ENCODE assay signal across 22 mouse cellular contexts in genomic region chr10:43702895-43703294, GRCm38 (mm10).
DNase-seq lines count a peak whose midpoint lies in the region; ATAC-seq and TF ChIP-seq lines count a peak whose summit lies in the region.
"Had no signal": no experiment of that assay in that cellular context is flagged by ENCODE, and none has a peak within 500 bp of the region (broad histone marks: within the 10 kb centered on the region; RNA-seq: fewer than 3 reads in every experiment).

No protein-coding gene starts in this region.

- DNase-seq in spleen, adult 18-20 months: peak; percentile 50 to 56
- no peak for DNase-seq in spleen, adult 12 weeks (ENCODE audit: low spot score)
- DNase-seq in thymus, postnatal 4 days: peak; percentile 50
- DNase-seq in heart, adult 8-10 months (ENCODE audit: low spot score): no peak
- no peak for DNase-seq in kidney, postnatal 25 days
- DNase-seq in embryo, embryonic 10 days (ENCODE audit: low spot score): no peak
- DNase-seq: adrenal gland, postnatal 14 days; cerebellum, adult 9-11 months; gastrocnemius, postnatal 25 days; heart, postnatal 10 days; right cerebral cortex, postnatal 25 days had no signal

- 17% methylated on average over 5 of the region's 5 CpGs for WGBS in bone marrow, adult 2 months

- peaks cover 8% of the 10 kb centered on the region for H3K4me1 ChIP-seq in bone marrow, adult 2 months (ENCODE audit: control insufficient read depth, insufficient read depth, low read length)
- H3K4me1 ChIP-seq: forebrain, embryonic 12.5 days; hindbrain, embryonic 15.5 days; neural tube, embryonic 12.5 days had no signal

- peak; percentile 45 for ATAC-seq in monocyte, adult 5-6 weeks (replicated peaks; ENCODE audit: insufficient number of reproducible peaks, low FRiP score, low TSS enrichment, poor library complexity, severe bottlenecking)
- ATAC-seq: intestine, postnatal 0 days had no signal

- H3K27ac ChIP-seq in bone marrow, adult 2 months (ENCODE audit: control insufficient read depth, insufficient read depth, low read depth, low read length, poor library complexity): peak overlapping the region; percentile 37; the same call in 1 of the 2 replicates
- H3K27ac ChIP-seq: forebrain, embryonic 12.5 days; heart, embryonic 10.5 days; hindbrain, embryonic 15.5 days; kidney, postnatal 0 days; limb, embryonic 15.5 days; lung, embryonic 15.5 days; neural tube, embryonic 12.5 days had no signal

- H3K4me3 ChIP-seq in bone marrow, adult 2 months (replicated peaks; ENCODE audit: control insufficient read depth, low read depth, low read length): no peak overlapping the region
- H3K4me3 ChIP-seq: forebrain, embryonic 12.5 days; heart, embryonic 10.5 days; hindbrain, embryonic 15.5 days; limb, embryonic 15.5 days; lung, embryonic 15.5 days; megakaryocyte, embryonic 14.5 days; neural tube, embryonic 12.5 days had no signal

- no peak for TF ChIP-seq POLR2A in bone marrow, adult 2 months (IDR thresholded peaks at IDR 0.05; ENCODE audit: borderline replicate concordance, control insufficient read depth, low read depth, low read length)

- no peak for TF ChIP-seq CTCF in bone marrow, adult 2 months (IDR thresholded peaks at IDR 0.05; ENCODE audit: control insufficient read depth, insufficient read depth, low read length)

Comparison
In these comparisons a context has a peak if more than half of its experiments do, and no peak if none do; other contexts are left out.
1. DNase-seq: peak in spleen, adult 18-20 months (2 of 2) and thymus, postnatal 4 days (single experiment); none in spleen, adult 12 weeks (single experiment), heart, adult 8-10 months (single experiment), kidney, postnatal 25 days (0 of 2) and embryo, embryonic 10 days (single experiment).